Mouse (Mus musculus): ENCODE measurements around the gene Calcoco2. TPM values are rescaled to one million over a fixed set of nuclear protein-coding genes. Genes with fewer than 3 reads are reported as not detected.

Gene Calcoco2
- polyA plus RNA-seq, 1 experiment from 2014 or later, result not detected

- Histone ChIP-seq H3K4me1 (ENCODE audit: insufficient read depth) (no peaks in the 10 kb centered on the region), H3K27ac (ENCODE audit: low read depth) (no peak overlapping the region), H3K9me3 (ENCODE audit: low read length) (no peaks in the 10 kb centered on the region), H3K36me3 (replicated peaks; ENCODE audit: insufficient read depth, low read length) (no peaks in the 10 kb centered on the region), H3K9ac (replicated peaks) (no peak overlapping the region), H3K4me2 (ENCODE audit: low read depth, low read length) (no peak overlapping the region), H3K4me3 (ENCODE audit: low read depth, low read length) (no peak overlapping the region), H3K27me3 (ENCODE audit: insufficient read depth, low read length) (no peaks in the 10 kb centered on the region)
- no peak for DNase-seq
- TF ChIP-seq EP300 (IDR thresholded peaks at IDR 0.05; ENCODE audit: low read depth) (no peak), CTCF (IDR thresholded peaks at IDR 0.05; ENCODE audit: low read depth) (no peak)
- ATAC-seq, result no peak
- 46% methylated on average over 7 of the region's 7 CpGs for WGBS (ENCODE audit: insufficient replicate concordance)
Observed at GRCm38 (mm10) chr11:96092674-96093291, 19.0 kb downstream of the Calcoco2 start.

GRCm38 (mm10) chr11:96091073-96091472, 20.7 kb downstream of the Calcoco2 start:
- DNase-seq, result no peak
- Histone ChIP-seq H3K36me3 (replicated peaks; ENCODE audit: insufficient read depth, low read length) (no peaks in the 10 kb centered on the region), H3K4me1 (ENCODE audit: insufficient read depth) (no peaks in the 10 kb centered on the region), H3K9me3 (ENCODE audit: low read length) (no peaks in the 10 kb centered on the region), H3K4me2 (ENCODE audit: low read depth, low read length) (no peak overlapping the region), H3K27ac (ENCODE audit: low read depth) (no peak overlapping the region), H3K4me3 (ENCODE audit: low read depth, low read length) (no peak overlapping the region), H3K9ac (replicated peaks) (no peak overlapping the region), H3K27me3 (ENCODE audit: insufficient read depth, low read length) (no peaks in the 10 kb centered on the region)
- 76% methylated on average over 2 of the region's 2 CpGs for WGBS (ENCODE audit: insufficient replicate concordance)
- peak; percentile 67 for TF ChIP-seq CTCF (IDR thresholded peaks at IDR 0.05; ENCODE audit: low read depth)
- TF ChIP-seq EP300 (IDR thresholded peaks at IDR 0.05; ENCODE audit: low read depth), result no peak
- ATAC-seq, result no peak

GRCm38 (mm10) chr11:96087981-96088380, 23.8 kb downstream of the Calcoco2 start:
- Histone ChIP-seq H3K4me2 (ENCODE audit: low read depth, low read length) (no peak overlapping the region), H3K4me1 (ENCODE audit: insufficient read depth) (no peaks in the 10 kb centered on the region), H3K27me3 (ENCODE audit: insufficient read depth, low read length) (no peaks in the 10 kb centered on the region), H3K9me3 (ENCODE audit: low read length) (no peaks in the 10 kb centered on the region), H3K4me3 (ENCODE audit: low read depth, low read length) (no peak overlapping the region), H3K36me3 (replicated peaks; ENCODE audit: insufficient read depth, low read length) (no peaks in the 10 kb centered on the region), H3K9ac (replicated peaks) (no peak overlapping the region), H3K27ac (ENCODE audit: low read depth) (no peak overlapping the region)
- DNase-seq (no peak), ATAC-seq (no peak)
- WGBS (ENCODE audit: insufficient replicate concordance), result 86% methylated on average over 6 of the region's 6 CpGs
- TF ChIP-seq CTCF (IDR thresholded peaks at IDR 0.05; ENCODE audit: low read depth) (no peak), EP300 (IDR thresholded peaks at IDR 0.05; ENCODE audit: low read depth) (no peak)

GRCm38 (mm10) chr11:96082682-96083081, 29.1 kb downstream of the Calcoco2 start:
- ATAC-seq (peak; percentile 53; the same call in 1 of the 2 replicates), DNase-seq (no peak)
- TF ChIP-seq EP300 (IDR thresholded peaks at IDR 0.05; ENCODE audit: low read depth) (no peak), CTCF (IDR thresholded peaks at IDR 0.05; ENCODE audit: low read depth) (no peak)
- Histone ChIP-seq H3K27me3 (ENCODE audit: insufficient read depth, low read length) (no peaks in the 10 kb centered on the region), H3K9ac (replicated peaks) (no peak overlapping the region), H3K4me3 (ENCODE audit: low read depth, low read length) (no peak overlapping the region), H3K4me1 (ENCODE audit: insufficient read depth) (no peaks in the 10 kb centered on the region), H3K36me3 (replicated peaks; ENCODE audit: insufficient read depth, low read length) (no peaks in the 10 kb centered on the region), H3K9me3 (ENCODE audit: low read length) (no peaks in the 10 kb centered on the region), H3K27ac (ENCODE audit: low read depth) (no peak overlapping the region), H3K4me2 (ENCODE audit: low read depth, low read length) (no peak overlapping the region)
- 50% methylated on average over 3 of the region's 3 CpGs for WGBS (ENCODE audit: insufficient replicate concordance)

GRCm38 (mm10) chr11:96080736-96081135, 31.0 kb downstream of the Calcoco2 start:
- ATAC-seq, result no peak
- Histone ChIP-seq H3K27me3 (ENCODE audit: insufficient read depth, low read length) (no peaks in the 10 kb centered on the region), H3K4me1 (ENCODE audit: insufficient read depth) (peaks cover 6% of the 10 kb centered on the region), H3K9me3 (ENCODE audit: low read length) (no peaks in the 10 kb centered on the region), H3K4me3 (ENCODE audit: low read depth, low read length) (no peak overlapping the region), H3K9ac (replicated peaks) (no peak overlapping the region), H3K36me3 (replicated peaks; ENCODE audit: insufficient read depth, low read length) (no peaks in the 10 kb centered on the region), H3K27ac (ENCODE audit: low read depth) (no peak overlapping the region), H3K4me2 (ENCODE audit: low read depth, low read length) (no peak overlapping the region)
- TF ChIP-seq EP300 (IDR thresholded peaks at IDR 0.05; ENCODE audit: low read depth) (no peak), CTCF (IDR thresholded peaks at IDR 0.05; ENCODE audit: low read depth) (no peak)
- no peak for DNase-seq
- 77% methylated on average over 5 of the region's 5 CpGs for WGBS (ENCODE audit: insufficient replicate concordance)

GRCm38 (mm10) chr11:96076221-96077105, 35.3 kb downstream of the Calcoco2 start:
- H3K36me3 ChIP-seq (replicated peaks; ENCODE audit: insufficient read depth, low read length), result peaks cover 4% of the 10 kb centered on the region
- peak overlapping the region; percentile 41 for H3K4me3 ChIP-seq (ENCODE audit: low read depth, low read length)
- DNase-seq (no peak), ATAC-seq (no peak)
- H3K9ac ChIP-seq (replicated peaks), result no peak overlapping the region; the same call in 1 of the 2 replicates
- H3K27me3 ChIP-seq (ENCODE audit: insufficient read depth, low read length), result no peaks in the 10 kb centered on the region
- H3K9me3 ChIP-seq (ENCODE audit: low read length), result no peaks in the 10 kb centered on the region
- peak overlapping the region; percentile 74 for H3K4me2 ChIP-seq (ENCODE audit: low read depth, low read length)
- peaks cover 16% of the 10 kb centered on the region for H3K4me1 ChIP-seq (ENCODE audit: insufficient read depth)
- 60% methylated on average over 13 of the region's 13 CpGs for WGBS (ENCODE audit: insufficient replicate concordance)
- peak overlapping the region; percentile 62 for H3K27ac ChIP-seq (ENCODE audit: low read depth)
- TF ChIP-seq EP300 (IDR thresholded peaks at IDR 0.05; ENCODE audit: low read depth) (no peak), CTCF (IDR thresholded peaks at IDR 0.05; ENCODE audit: low read depth) (no peak)

Data from liver, postnatal 0 days (tissue).